Mouse (Mus musculus): ENCODE measurements around the gene Cd300e. TPM values are rescaled to one million over a fixed set of nuclear protein-coding genes. Genes with fewer than 3 reads are reported as not detected.

Cd300e gene
- not detected for polyA plus RNA-seq (2014; fragmentation: Illumina TruSeq; extraction: RNeasy Lipid Tissue Mini Kit (QIAGEN cat#74804); ENCODE audit: low read depth, low replicate concordance)

GRCm38 (mm10) chr11:115062077-115062476 is at the start of gene Cd300e:
TSS of gene Cd300e (minus strand) at chr11:115062177.

DNA sequence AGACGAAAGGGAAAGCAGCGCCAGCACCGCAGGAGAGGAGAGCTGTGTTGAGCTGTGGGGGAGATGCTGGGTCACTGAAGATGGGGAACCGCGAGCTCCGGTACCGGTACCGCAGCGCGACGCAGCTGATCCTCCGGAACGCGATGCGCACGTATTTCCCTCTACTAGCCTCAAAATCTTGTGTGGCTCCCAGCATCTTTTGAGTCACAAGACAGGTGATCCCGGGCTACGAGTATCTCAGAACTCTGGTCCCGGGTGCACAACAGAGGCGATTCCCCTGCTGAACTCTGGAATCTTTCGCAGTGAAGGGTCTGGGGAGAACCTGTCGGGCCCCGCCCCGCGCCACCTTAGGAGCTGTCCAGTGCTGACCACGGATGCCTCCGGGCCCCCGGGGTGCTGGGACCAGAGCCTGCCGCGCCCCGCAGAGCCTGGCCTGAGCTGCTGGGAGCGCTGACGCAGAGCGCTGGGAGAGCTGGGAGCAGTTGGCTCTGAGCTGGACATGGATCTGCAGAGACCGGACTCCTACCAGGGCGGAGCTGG is 29.5 kb upstream of the Cd300e start, which contains the start of gene Rab37:
TSS of gene Rab37 (plus strand) at position 70 of the 540 bp plus-strand sequence.

GRCm38 (mm10) chr11:115048259-115048658 is 13.7 kb downstream of the Cd300e start, which contains the start of gene Cd300ld3:
TSS of gene Cd300ld3 (minus strand) at chr11:115048409.

GRCm38 (mm10) chr11:115037669-115038068 is 24.3 kb downstream of the Cd300e start, which contains the start of gene Cd300ld5:
TSS of gene Cd300ld5 (minus strand) at chr11:115037769.

DNA sequence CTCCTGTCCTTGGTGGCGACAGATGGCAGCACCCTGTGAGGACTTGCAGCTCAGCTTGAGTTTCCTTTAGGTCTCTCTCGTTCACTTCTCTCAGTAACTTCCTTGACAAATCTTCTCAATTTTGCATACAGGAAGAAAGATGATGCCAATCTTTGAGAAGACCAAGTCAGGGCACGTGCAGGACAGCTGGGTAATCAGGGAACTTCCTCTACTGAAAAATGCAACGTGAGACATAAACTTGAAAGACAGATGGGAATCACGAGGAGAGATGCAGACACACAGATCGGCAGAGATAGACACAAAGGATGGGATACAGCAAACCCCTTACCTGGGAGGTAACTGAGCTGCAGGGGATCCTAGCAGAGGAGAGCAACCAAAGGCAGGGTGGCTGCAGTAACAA is 35.1 kb downstream of the Cd300e start, which contains the start of gene Cd300ld4:
TSS of gene Cd300ld4 (minus strand) at position 101 of the 400 bp plus-strand sequence.

GRCm38 (mm10) chr11:115016093-115016492 is 45.9 kb downstream of the Cd300e start, which contains the start of gene Cd300ld2:
TSS of gene Cd300ld2 (minus strand) at chr11:115016193.

Other genes with a start within 250 kb of the Cd300e start
- 0.23 TPM for gene Gprc5c, start 211.0 kb downstream of the Cd300e start, polyA plus RNA-seq (2014; fragmentation: Illumina TruSeq; extraction: RNeasy Lipid Tissue Mini Kit (QIAGEN cat#74804); ENCODE audit: low read depth, low replicate concordance)
- 2.3 TPM for gene Cd300a, start 172.1 kb downstream of the Cd300e start, polyA plus RNA-seq (2014; fragmentation: Illumina TruSeq; extraction: RNeasy Lipid Tissue Mini Kit (QIAGEN cat#74804); ENCODE audit: low read depth, low replicate concordance)
- 1.0 TPM for gene Cd300lb, start 127.8 kb downstream of the Cd300e start, polyA plus RNA-seq (2014; fragmentation: Illumina TruSeq; extraction: RNeasy Lipid Tissue Mini Kit (QIAGEN cat#74804); ENCODE audit: low read depth, low replicate concordance)
- gene Cd300c, start 93.0 kb downstream of the Cd300e start, polyA plus RNA-seq (2014; fragmentation: Illumina TruSeq; extraction: RNeasy Lipid Tissue Mini Kit (QIAGEN cat#74804); ENCODE audit: low read depth, low replicate concordance): not detected
- gene Cd300ld, start 72.3 kb downstream of the Cd300e start, polyA plus RNA-seq (2014; fragmentation: Illumina TruSeq; extraction: RNeasy Lipid Tissue Mini Kit (QIAGEN cat#74804); ENCODE audit: low read depth, low replicate concordance): 3.6 TPM
- 1.7 TPM for gene Cd300c2, start 60.3 kb downstream of the Cd300e start, polyA plus RNA-seq (2014; fragmentation: Illumina TruSeq; extraction: RNeasy Lipid Tissue Mini Kit (QIAGEN cat#74804); ENCODE audit: low read depth, low replicate concordance)
- not detected for gene Cd300ld2, start 46.0 kb downstream of the Cd300e start, polyA plus RNA-seq (2014; fragmentation: Illumina TruSeq; extraction: RNeasy Lipid Tissue Mini Kit (QIAGEN cat#74804); ENCODE audit: low read depth, low replicate concordance)
- gene Cd300ld4, start 35.2 kb downstream of the Cd300e start, polyA plus RNA-seq (2014; fragmentation: Illumina TruSeq; extraction: RNeasy Lipid Tissue Mini Kit (QIAGEN cat#74804); ENCODE audit: low read depth, low replicate concordance): not detected
- 2.1 TPM for gene Cd300ld5, start 24.4 kb downstream of the Cd300e start, polyA plus RNA-seq (2014; fragmentation: Illumina TruSeq; extraction: RNeasy Lipid Tissue Mini Kit (QIAGEN cat#74804); ENCODE audit: low read depth, low replicate concordance)
- 2.1 TPM for gene Cd300ld3, start 13.8 kb downstream of the Cd300e start, polyA plus RNA-seq (2014; fragmentation: Illumina TruSeq; extraction: RNeasy Lipid Tissue Mini Kit (QIAGEN cat#74804); ENCODE audit: low read depth, low replicate concordance)
- gene Rab37, start 29.3 kb upstream of the Cd300e start, polyA plus RNA-seq (2014; fragmentation: Illumina TruSeq; extraction: RNeasy Lipid Tissue Mini Kit (QIAGEN cat#74804); ENCODE audit: low read depth, low replicate concordance): 0.23 TPM
- 0.93 TPM for gene Cd300lf, start 71.8 kb upstream of the Cd300e start, polyA plus RNA-seq (2014; fragmentation: Illumina TruSeq; extraction: RNeasy Lipid Tissue Mini Kit (QIAGEN cat#74804); ENCODE audit: low read depth, low replicate concordance)
- gene Slc9a3r1, start 101.2 kb upstream of the Cd300e start, polyA plus RNA-seq (2014; fragmentation: Illumina TruSeq; extraction: RNeasy Lipid Tissue Mini Kit (QIAGEN cat#74804); ENCODE audit: low read depth, low replicate concordance): 3.4 TPM
- gene Tmem104, start 125.3 kb upstream of the Cd300e start, polyA plus RNA-seq (2014; fragmentation: Illumina TruSeq; extraction: RNeasy Lipid Tissue Mini Kit (QIAGEN cat#74804); ENCODE audit: low read depth, low replicate concordance): 1.3 TPM
- gene Nat9, start 125.7 kb upstream of the Cd300e start, polyA plus RNA-seq (2014; fragmentation: Illumina TruSeq; extraction: RNeasy Lipid Tissue Mini Kit (QIAGEN cat#74804); ENCODE audit: low read depth, low replicate concordance): 0.82 TPM
- gene Grin2c, start 205.1 kb upstream of the Cd300e start, polyA plus RNA-seq (2014; fragmentation: Illumina TruSeq; extraction: RNeasy Lipid Tissue Mini Kit (QIAGEN cat#74804); ENCODE audit: low read depth, low replicate concordance): not detected
- 73.6 TPM for gene Fdxr, start 214.9 kb upstream of the Cd300e start, polyA plus RNA-seq (2014; fragmentation: Illumina TruSeq; extraction: RNeasy Lipid Tissue Mini Kit (QIAGEN cat#74804); ENCODE audit: low read depth, low replicate concordance)
- gene Fads6, start 235.5 kb upstream of the Cd300e start, polyA plus RNA-seq (2014; fragmentation: Illumina TruSeq; extraction: RNeasy Lipid Tissue Mini Kit (QIAGEN cat#74804); ENCODE audit: low read depth, low replicate concordance): 35.8 TPM
- not detected for gene Otop2, start 245.0 kb upstream of the Cd300e start, polyA plus RNA-seq (2014; fragmentation: Illumina TruSeq; extraction: RNeasy Lipid Tissue Mini Kit (QIAGEN cat#74804); ENCODE audit: low read depth, low replicate concordance)

All from adrenal gland, adult 10 weeks (tissue).